16 mouse cellular contexts compared by ENCODE assay signal in genomic region chr13:40739121-40739650, GRCm38 (mm10). TPM values are rescaled to one million over a fixed set of nuclear protein-coding genes. Genes with fewer than 3 reads are reported as not detected.
DNase-seq lines count a peak whose midpoint lies in the region; ATAC-seq lines count a peak whose summit lies in the region.
"Had no signal": no experiment of that assay in that cellular context is flagged by ENCODE, and none has a peak within 500 bp of the region (broad histone marks: within the 10 kb centered on the region; RNA-seq: fewer than 3 reads in every experiment).

No protein-coding gene starts in this region.

- no peaks in the 10 kb centered on the region for H3K4me1 ChIP-seq in hindbrain, embryonic 11.5 days (replicated peaks; ENCODE audit: control insufficient read depth, insufficient read depth, low read length)
- no peaks in the 10 kb centered on the region; the same call in 1 of the 2 replicates for H3K4me1 ChIP-seq in hindbrain, embryonic 14.5 days (replicated peaks; ENCODE audit: control insufficient read depth, insufficient read depth, low read length)
- H3K4me1 ChIP-seq in neural tube, embryonic 15.5 days, result peaks cover 24% of the 10 kb centered on the region
- peaks cover 43% of the 10 kb centered on the region for H3K4me1 ChIP-seq in limb, embryonic 10.5 days

- no peak overlapping the region for H3K4me3 ChIP-seq in hindbrain, embryonic 11.5 days (ENCODE audit: low read depth, low read length)
- H3K4me3 ChIP-seq in hindbrain, embryonic 14.5 days (replicated peaks; ENCODE audit: low read length), result no peak overlapping the region
- no peak overlapping the region for H3K4me3 ChIP-seq in neural tube, embryonic 15.5 days (replicated peaks)
- H3K4me3 ChIP-seq in limb, embryonic 10.5 days, result no peak overlapping the region
- H3K4me3 ChIP-seq: forebrain, embryonic 12.5 days; layer of hippocampus, adult 2 months had no signal

- no peaks in the 10 kb centered on the region for H3K9me3 ChIP-seq in hindbrain, embryonic 11.5 days (ENCODE audit: control insufficient read depth, low read length)
- no peaks in the 10 kb centered on the region for H3K9me3 ChIP-seq in hindbrain, embryonic 14.5 days (ENCODE audit: control insufficient read depth, low read length)
- no peaks in the 10 kb centered on the region for H3K9me3 ChIP-seq in neural tube, embryonic 15.5 days (replicated peaks)
- no peaks in the 10 kb centered on the region for H3K9me3 ChIP-seq in limb, embryonic 10.5 days (replicated peaks)
- H3K9me3 ChIP-seq: forebrain, embryonic 12.5 days had no signal

- H3K36me3 ChIP-seq in hindbrain, embryonic 11.5 days (ENCODE audit: control insufficient read depth, insufficient read depth, low read length), result no peaks in the 10 kb centered on the region
- H3K36me3 ChIP-seq in hindbrain, embryonic 14.5 days (replicated peaks; ENCODE audit: control insufficient read depth, insufficient read depth), result no peaks in the 10 kb centered on the region
- no peaks in the 10 kb centered on the region for H3K36me3 ChIP-seq in neural tube, embryonic 15.5 days
- no peaks in the 10 kb centered on the region for H3K36me3 ChIP-seq in limb, embryonic 10.5 days
- H3K36me3 ChIP-seq: forebrain, embryonic 12.5 days had no signal

- H3K27ac ChIP-seq in hindbrain, embryonic 11.5 days (ENCODE audit: low read depth, low read length), result no peak overlapping the region
- H3K27ac ChIP-seq in hindbrain, embryonic 14.5 days, result no peak overlapping the region
- H3K27ac ChIP-seq in neural tube, embryonic 15.5 days (replicated peaks), result no peak overlapping the region
- no peak overlapping the region for H3K27ac ChIP-seq in limb, embryonic 10.5 days
- H3K27ac ChIP-seq: forebrain, embryonic 12.5 days; layer of hippocampus, adult 2 months had no signal

- no peak for ATAC-seq in hindbrain, embryonic 11.5 days (ENCODE audit: low FRiP score)
- no peak for ATAC-seq in hindbrain, embryonic 14.5 days (ENCODE audit: low FRiP score)
- ATAC-seq in neural tube, embryonic 15.5 days (ENCODE audit: low FRiP score), result no peak

- peak; percentile 30 for DNase-seq in hindbrain, embryonic 11.5 days (ENCODE audit: low spot score)
- no peak for DNase-seq in hindbrain, embryonic 14.5 days (ENCODE audit: low spot score)
- peak; percentile 40 for DNase-seq in neural tube, embryonic 10.5 days (ENCODE audit: extremely low spot score, low spot score)
- peak; percentile 50 for DNase-seq in limb, embryonic 10.5 days (ENCODE audit: low spot score)
- DNase-seq in thymus, adult 18-20 months, result no peak
- no peak for DNase-seq in thymus, postnatal 25 days
- DNase-seq: cerebellum, adult 8-10 months; gastrocnemius, postnatal 25 days; heart, postnatal 14 days; kidney, adult 8-10 months; left cerebral cortex, postnatal 4 days; lung, adult 18-20 months had no signal

- H3K9ac ChIP-seq in hindbrain, embryonic 11.5 days (ENCODE audit: low read depth, low read length), result no peak overlapping the region
- no peak overlapping the region for H3K9ac ChIP-seq in hindbrain, embryonic 14.5 days
- no peak overlapping the region for H3K9ac ChIP-seq in neural tube, embryonic 15.5 days (replicated peaks)
- H3K9ac ChIP-seq: forebrain, embryonic 12.5 days had no signal

- peaks cover 95% of the 10 kb centered on the region for H3K27me3 ChIP-seq in hindbrain, embryonic 11.5 days (ENCODE audit: control insufficient read depth, insufficient read depth, low read length)
- H3K27me3 ChIP-seq in hindbrain, embryonic 14.5 days (ENCODE audit: control insufficient read depth, insufficient read depth, low read length), result peaks cover 99% of the 10 kb centered on the region
- peaks cover 94% of the 10 kb centered on the region for H3K27me3 ChIP-seq in neural tube, embryonic 15.5 days (replicated peaks)
- peaks cover 100% of the 10 kb centered on the region for H3K27me3 ChIP-seq in limb, embryonic 10.5 days (ENCODE audit: low read depth, poor library complexity, severe bottlenecking)

- no peak overlapping the region for H3K4me2 ChIP-seq in hindbrain, embryonic 11.5 days (replicated peaks; ENCODE audit: low read depth, low read length)
- H3K4me2 ChIP-seq in hindbrain, embryonic 14.5 days (replicated peaks), result no peak overlapping the region
- H3K4me2 ChIP-seq in neural tube, embryonic 15.5 days, result no peak overlapping the region
- H3K4me2 ChIP-seq: forebrain, embryonic 12.5 days; heart, embryonic 11.5 days had no signal

- WGBS in hindbrain, embryonic 11.5 days, result 2% methylated on average over 17 of the region's 17 CpGs
- WGBS in hindbrain, embryonic 14.5 days, result 1% methylated on average over 17 of the region's 17 CpGs
- WGBS in neural tube, embryonic 15.5 days, result under 1% methylated on average over 17 of the region's 17 CpGs
- under 1% methylated on average over 17 of the region's 17 CpGs for WGBS in limb, embryonic 10.5 days

RNA-seq across cellular contexts. Expression of gene Tfap2a, which starts 1.0 kb away (rescaled TPM):
- 15.5 and 20.6 TPM in 2 replicates for polyA plus RNA-seq in hindbrain, embryonic 11.5 days (2014; fragmentation: Nextera tagmentation; extraction: Ambion mirVana)
- polyA plus RNA-seq in hindbrain, embryonic 14.5 days (2014; fragmentation: Nextera tagmentation; extraction: Ambion mirVana), result 9.6 and 10.5 TPM in 2 replicates
- polyA plus RNA-seq in neural tube, embryonic 15.5 days (2015; fragmentation: Nextera tagmentation; extraction: Ambion mirVana), result 5.5 and 6.5 TPM in 2 replicates
- polyA plus RNA-seq in limb, embryonic 10.5 days (2016; fragmentation: Nextera tagmentation; extraction: Ambion mirVana), result 6.7 and 6.9 TPM in 2 replicates

Comparison
In these comparisons a context has a peak if more than half of its experiments do, and no peak if none do; other contexts are left out.
1. DNase-seq: peak in hindbrain, embryonic 11.5 days (single experiment), neural tube, embryonic 10.5 days (single experiment) and limb, embryonic 10.5 days (single experiment); none in hindbrain, embryonic 14.5 days (single experiment), thymus, adult 18-20 months (0 of 2) and thymus, postnatal 25 days (single experiment).